Mouse (Mus musculus): ENCODE results near the gene Rad51b.
A peak's percentile ranks its signal among the peaks of the same experiment; 100 is the strongest.

The Rad51b gene

GRCm38 (mm10) chr12:79832611-79833010 lies 535.5 kb downstream of the Rad51b start:
- no peak for DNase-seq (ENCODE audit: low read depth, low spot score)

GRCm38 (mm10) chr12:79835521-79835920 lies 538.4 kb downstream of the Rad51b start:
- no peak for DNase-seq (ENCODE audit: low read depth, low spot score)

GRCm38 (mm10) chr12:79838181-79838961 lies 541.3 kb downstream of the Rad51b start:
- DNase-seq (ENCODE audit: low read depth, low spot score), result peak; percentile 35

GRCm38 (mm10) chr12:79839096-79839941 lies 542.2 kb downstream of the Rad51b start:
- DNase-seq (ENCODE audit: low read depth, low spot score), result no peak

- DNase-seq (ENCODE audit: low read depth, low spot score), result no peak
Measured at GRCm38 (mm10) chr12:79840465-79840864, 543.4 kb downstream of the Rad51b start.

GRCm38 (mm10) chr12:79841248-79841647 lies 544.2 kb downstream of the Rad51b start:
- no peak for DNase-seq (ENCODE audit: low read depth, low spot score)

- no peak for DNase-seq (ENCODE audit: low read depth, low spot score)
Measured at GRCm38 (mm10) chr12:79842319-79842718, 545.2 kb downstream of the Rad51b start.

GRCm38 (mm10) chr12:79843002-79843401 lies 545.9 kb downstream of the Rad51b start:
- no peak for DNase-seq (ENCODE audit: low read depth, low spot score)

GRCm38 (mm10) chr12:79843496-79843895 lies 546.4 kb downstream of the Rad51b start:
- no peak for DNase-seq (ENCODE audit: low read depth, low spot score)

GRCm38 (mm10) chr12:79846247-79847151 lies 549.4 kb downstream of the Rad51b start:
- no peak for DNase-seq (ENCODE audit: low read depth, low spot score)

- DNase-seq (ENCODE audit: low read depth, low spot score), result no peak
Measured at GRCm38 (mm10) chr12:79848539-79848938, 551.5 kb downstream of the Rad51b start.

GRCm38 (mm10) chr12:79850021-79850420 lies 552.9 kb downstream of the Rad51b start:
- no peak for DNase-seq (ENCODE audit: low read depth, low spot score)

- no peak for DNase-seq (ENCODE audit: low read depth, low spot score)
Measured at GRCm38 (mm10) chr12:79851898-79852297, 554.8 kb downstream of the Rad51b start.

- no peak for DNase-seq (ENCODE audit: low read depth, low spot score)
Measured at GRCm38 (mm10) chr12:79852606-79853005, 555.5 kb downstream of the Rad51b start.

- no peak for DNase-seq (ENCODE audit: low read depth, low spot score)
Measured at GRCm38 (mm10) chr12:79853901-79854490, 556.9 kb downstream of the Rad51b start.

GRCm38 (mm10) chr12:79854507-79854906 lies 557.4 kb downstream of the Rad51b start:
- DNase-seq (ENCODE audit: low read depth, low spot score), result no peak

GRCm38 (mm10) chr12:79856116-79856909 lies 559.2 kb downstream of the Rad51b start:
- no peak for DNase-seq (ENCODE audit: low read depth, low spot score)

- DNase-seq (ENCODE audit: low read depth, low spot score), result no peak
Measured at GRCm38 (mm10) chr12:79857704-79858103, 560.6 kb downstream of the Rad51b start.

- no peak for DNase-seq (ENCODE audit: low read depth, low spot score)
Measured at GRCm38 (mm10) chr12:79858336-79858735, 561.3 kb downstream of the Rad51b start.

Measured in telencephalon, adult 2 months (tissue).